ENCODE assay signal across 14 mouse cellular contexts in genomic region chr1:154956625-154957031, GRCm38 (mm10).
DNase-seq lines count a peak whose midpoint lies in the region; ATAC-seq lines count a peak whose summit lies in the region.
"Had no signal": no experiment of that assay in that cellular context is flagged by ENCODE, and none has a peak within 500 bp of the region (broad histone marks: within the 10 kb centered on the region; RNA-seq: fewer than 3 reads in every experiment).

No protein-coding gene starts in this region.

- no peak overlapping the region for H3K27ac ChIP-seq in hindbrain, embryonic 12.5 days
- no peak overlapping the region for H3K27ac ChIP-seq in hindbrain, embryonic 11.5 days (ENCODE audit: low read depth, low read length)
- no peak overlapping the region for H3K27ac ChIP-seq in hindbrain, embryonic 15.5 days (replicated peaks)
- H3K27ac ChIP-seq: lung, embryonic 15.5 days had no signal

- WGBS in hindbrain, embryonic 12.5 days: 65% methylated on average over 5 of the region's 5 CpGs
- 78% methylated on average over 5 of the region's 5 CpGs for WGBS in hindbrain, embryonic 11.5 days
- WGBS in hindbrain, embryonic 15.5 days: 32% methylated on average over 5 of the region's 5 CpGs

- H3K9ac ChIP-seq in hindbrain, embryonic 12.5 days: no peak overlapping the region
- no peak overlapping the region for H3K9ac ChIP-seq in hindbrain, embryonic 11.5 days (ENCODE audit: low read depth, low read length)
- H3K9ac ChIP-seq in hindbrain, embryonic 15.5 days: no peak overlapping the region
- H3K9ac ChIP-seq: lung, embryonic 15.5 days had no signal

- intact Hi-C loops in left cerebral cortex, postnatal 14 days (cut with DNase I): no loop called here

- no peaks in the 10 kb centered on the region for H3K4me1 ChIP-seq in hindbrain, embryonic 12.5 days
- H3K4me1 ChIP-seq in hindbrain, embryonic 11.5 days (replicated peaks; ENCODE audit: control insufficient read depth, insufficient read depth, low read length): no peaks in the 10 kb centered on the region
- H3K4me1 ChIP-seq in hindbrain, embryonic 15.5 days (replicated peaks): peaks cover 26% of the 10 kb centered on the region
- H3K4me1 ChIP-seq: lung, embryonic 15.5 days had no signal

- H3K27me3 ChIP-seq in hindbrain, embryonic 12.5 days: no peaks in the 10 kb centered on the region
- H3K27me3 ChIP-seq in hindbrain, embryonic 11.5 days (ENCODE audit: control insufficient read depth, insufficient read depth, low read length): no peaks in the 10 kb centered on the region
- no peaks in the 10 kb centered on the region for H3K27me3 ChIP-seq in hindbrain, embryonic 15.5 days
- H3K27me3 ChIP-seq: lung, embryonic 15.5 days had no signal

- H3K9me3 ChIP-seq in hindbrain, embryonic 12.5 days (replicated peaks): no peaks in the 10 kb centered on the region
- no peaks in the 10 kb centered on the region for H3K9me3 ChIP-seq in hindbrain, embryonic 11.5 days (ENCODE audit: control insufficient read depth, low read length)
- no peaks in the 10 kb centered on the region for H3K9me3 ChIP-seq in hindbrain, embryonic 15.5 days
- H3K9me3 ChIP-seq: lung, embryonic 15.5 days had no signal

- no peak overlapping the region for H3K4me3 ChIP-seq in hindbrain, embryonic 12.5 days
- H3K4me3 ChIP-seq in hindbrain, embryonic 11.5 days (ENCODE audit: low read depth, low read length): no peak overlapping the region
- H3K4me3 ChIP-seq in hindbrain, embryonic 15.5 days: no peak overlapping the region
- H3K4me3 ChIP-seq: erythroblast, embryonic 14.5 days; lung, embryonic 15.5 days had no signal

- no peaks in the 10 kb centered on the region for H3K36me3 ChIP-seq in hindbrain, embryonic 12.5 days
- no peaks in the 10 kb centered on the region for H3K36me3 ChIP-seq in hindbrain, embryonic 11.5 days (ENCODE audit: control insufficient read depth, insufficient read depth, low read length)
- H3K36me3 ChIP-seq in hindbrain, embryonic 15.5 days: no peaks in the 10 kb centered on the region
- H3K36me3 ChIP-seq: lung, embryonic 15.5 days had no signal

- no peak for DNase-seq in hindbrain, embryonic 11.5 days (ENCODE audit: low spot score)
- peak; percentile 53 for DNase-seq in brain, adult 2 months (ENCODE audit: low read depth, low spot score)
- DNase-seq in cerebellum, adult 9-11 months: peak; percentile 45
- DNase-seq in left cerebral cortex, postnatal 14 days (ENCODE audit: low spot score in 2 of 2): no peak
- no peak for DNase-seq in adrenal gland, postnatal 4 days (ENCODE audit: low spot score in 2 of 2)
- DNase-seq in yolk sac, embryonic 10.5 days (ENCODE audit: low spot score): no peak
- DNase-seq: heart, postnatal 14 days; kidney, adult 9 months; right cerebral cortex, postnatal 4 days; thymus, postnatal 14 days had no signal

- ATAC-seq in hindbrain, embryonic 12.5 days (ENCODE audit: low FRiP score): peak; percentile 54; the same call in 1 of the 2 replicates
- no peak for ATAC-seq in hindbrain, embryonic 11.5 days (ENCODE audit: low FRiP score)
- peak; percentile 57 for ATAC-seq in hindbrain, embryonic 15.5 days (ENCODE audit: low FRiP score, low read depth)

- no peak overlapping the region for H3K4me2 ChIP-seq in hindbrain, embryonic 12.5 days (replicated peaks)
- H3K4me2 ChIP-seq in hindbrain, embryonic 11.5 days (replicated peaks; ENCODE audit: low read depth, low read length): no peak overlapping the region
- no peak overlapping the region for H3K4me2 ChIP-seq in hindbrain, embryonic 15.5 days
- H3K4me2 ChIP-seq: lung, embryonic 15.5 days had no signal

Comparison
In these comparisons a context has a peak if more than half of its experiments do, and no peak if none do; other contexts are left out.
1. DNase-seq: peak in brain, adult 2 months (single experiment) and cerebellum, adult 9-11 months (single experiment); none in hindbrain, embryonic 11.5 days (single experiment), left cerebral cortex, postnatal 14 days (0 of 2), adrenal gland, postnatal 4 days (0 of 2) and yolk sac, embryonic 10.5 days (single experiment).